Mouse (Mus musculus): ENCODE results near the gene BC048403. TPM values are rescaled to one million over a fixed set of nuclear protein-coding genes. Genes with fewer than 3 reads are reported as not detected.

The BC048403 gene
- total and polyA plus RNA-seq, 3 experiments = 2.7 to 11.6 TPM; not detected in 1

DNA sequence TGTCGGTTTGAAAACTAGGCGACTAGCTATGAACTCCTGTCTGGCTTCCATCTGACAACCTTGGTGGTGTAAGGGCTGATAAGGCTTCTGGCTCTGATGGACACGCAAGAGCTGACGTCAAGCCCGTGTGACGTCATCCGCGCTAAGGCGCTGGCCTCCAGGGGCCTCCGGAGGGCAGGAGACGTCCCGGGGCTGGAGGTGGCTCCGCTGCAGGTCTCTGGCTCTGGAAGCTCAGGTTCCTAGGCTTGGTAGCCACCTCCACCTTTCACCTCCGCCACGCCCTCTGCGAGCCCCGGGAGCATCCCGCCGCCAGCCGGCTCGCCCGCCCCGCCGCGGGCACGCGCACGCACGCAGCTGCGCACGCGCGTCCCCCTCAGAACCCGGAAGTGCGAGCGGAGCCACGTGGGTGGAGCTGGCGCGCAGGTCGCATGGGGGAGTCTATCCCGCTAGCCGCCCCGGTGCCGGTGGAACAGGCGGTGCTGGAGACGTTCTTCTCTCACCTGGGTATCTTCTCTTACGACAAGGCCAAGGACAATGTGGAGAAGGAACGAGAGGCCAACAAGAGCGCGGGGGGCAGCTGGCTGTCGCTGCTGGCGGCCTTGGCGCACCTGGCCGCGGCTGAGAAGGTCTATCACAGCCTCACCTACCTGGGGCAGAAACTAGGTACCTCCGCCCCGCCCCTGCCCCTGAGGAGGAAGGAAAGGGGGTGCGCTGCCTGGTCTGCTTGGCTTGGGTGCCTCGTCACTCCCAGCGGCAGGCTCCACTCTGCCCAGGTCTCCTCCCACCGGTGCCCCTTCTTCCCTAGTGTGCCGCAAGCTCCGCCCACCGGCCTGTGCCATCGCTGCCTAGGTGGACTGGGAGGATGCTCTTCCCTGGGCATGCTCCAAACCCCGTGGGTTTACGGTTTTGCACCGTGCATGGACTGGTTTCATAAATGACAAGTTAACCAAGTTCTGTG, at the start of gene BC048403 (continued):
- TF ChIP-seq POLR2A (IDR thresholded peaks at IDR 0.05; ENCODE audit: control insufficient read depth in 1 of 2, insufficient read depth in 1 of 2, low read depth in 1 of 2, low read length in 2 of 2, poor library complexity in 1 of 2) = peak; percentile 70 to 91; a peak in 3 of 4 replicates
- TF ChIP-seq ZKSCAN1 (IDR thresholded peaks at IDR 0.05; ENCODE audit: low read depth, low read length) = no peak
- 0 out of 2 replicates have a peak, but pooled peaks have one; percentile 9 for TF ChIP-seq TCF12 (IDR thresholded peaks at IDR 0.05; ENCODE audit: low read depth, low read length)
- peak; percentile 100 for TF ChIP-seq MXI1 (IDR thresholded peaks at IDR 0.05; ENCODE audit: low read depth, low read length)
- no peak for TF ChIP-seq TBP (IDR thresholded peaks at IDR 0.05; ENCODE audit: low read depth, low read length)

DNA sequence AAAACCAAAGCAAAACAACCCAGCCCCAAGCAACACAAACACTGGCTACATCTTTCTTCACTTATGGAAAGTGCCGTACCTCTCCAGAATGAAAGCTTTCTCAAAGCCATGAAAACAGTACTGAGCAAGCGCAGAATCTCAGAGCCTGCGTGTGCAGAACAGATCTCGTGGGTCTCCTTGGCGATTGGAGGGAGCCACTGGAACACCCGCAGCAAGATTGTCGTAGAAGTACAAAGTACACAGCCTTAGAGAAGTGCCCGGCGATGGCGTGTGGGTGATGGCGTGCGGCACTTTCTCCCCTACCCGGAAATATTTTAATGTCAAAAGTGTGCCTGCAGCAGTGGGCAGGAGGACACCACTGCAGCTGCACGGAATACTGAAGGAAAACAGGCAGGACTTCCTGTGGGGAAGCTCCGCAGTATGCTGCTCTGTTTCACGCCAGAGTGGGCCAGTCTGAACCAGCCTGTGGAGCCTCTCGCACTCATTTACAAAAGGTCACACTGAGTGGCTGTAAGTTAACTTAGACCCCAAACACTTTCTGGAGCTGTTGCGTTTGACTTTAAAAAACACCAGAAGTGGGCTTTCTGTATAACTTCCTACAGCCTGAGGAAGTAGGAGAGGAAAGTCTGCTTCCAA, 46.7 kb upstream of the BC048403 start:
- Histone ChIP-seq H3K9ac (ENCODE audit: control insufficient read depth, low read depth, low read length, poor library complexity, severe bottlenecking) (no peak overlapping the region), H3K36me3 (ENCODE audit: control insufficient read depth in 1 of 2, insufficient read depth in 2 of 2, low read length in 2 of 2) (no peaks in the 10 kb centered on the region), H3K9me3 (replicated peaks; ENCODE audit: insufficient read depth, low read length) (no peaks in the 10 kb centered on the region), H3K79me2 (ENCODE audit: control insufficient read depth, insufficient read depth, low read length, poor library complexity) (no peaks in the 10 kb centered on the region), H3K27ac (ENCODE audit: control insufficient read depth, low read depth, low read length) (no peak overlapping the region), H3K4me1 (ENCODE audit: control insufficient read depth in 1 of 2, insufficient read depth in 2 of 2, low read length in 2 of 2) (no peaks in the 10 kb centered on the region), H3K27me3 (ENCODE audit: control insufficient read depth in 1 of 2, insufficient read depth in 2 of 2, low read length in 2 of 2) (no peaks in the 10 kb centered on the region), H3K4me3 (ENCODE audit: control insufficient read depth in 1 of 2, insufficient read depth in 1 of 2, low read depth in 2 of 2, low read length in 2 of 2) (no peak overlapping the region)
- TF ChIP-seq ZMIZ1 (IDR thresholded peaks at IDR 0.05; ENCODE audit: low read depth, low read length) = no peak
- no peak for TF ChIP-seq TBP (IDR thresholded peaks at IDR 0.05; ENCODE audit: low read depth, low read length)
- TF ChIP-seq MAZ (IDR thresholded peaks at IDR 0.05; ENCODE audit: low read depth, low read length) = no peak
- no peak for TF ChIP-seq ZC3H11A (IDR thresholded peaks at IDR 0.05; ENCODE audit: low read depth, low read length)
- no peak for TF ChIP-seq NRF1 (IDR thresholded peaks at IDR 0.05; ENCODE audit: insufficient read depth, low read depth, low read length, poor library complexity, severe bottlenecking)
- TF ChIP-seq HCFC1 (IDR thresholded peaks at IDR 0.05; ENCODE audit: low read depth, low read length) = no peak
- TF ChIP-seq GATA1 (IDR thresholded peaks at IDR 0.05; ENCODE audit: low read depth, low read length) = no peak
- TF ChIP-seq CHD1 (IDR thresholded peaks at IDR 0.05; ENCODE audit: low read depth, low read length) = no peak
- TF ChIP-seq KAT2A (conservative IDR thresholded peaks at IDR 0.05; ENCODE audit: low read depth, low read length) = no peak
- TF ChIP-seq EP300 (IDR thresholded peaks at IDR 0.05; ENCODE audit: low read depth in 1 of 2, low read length in 2 of 2) = no peak
- TF ChIP-seq ETS1 (IDR thresholded peaks at IDR 0.05; ENCODE audit: low read depth, low read length) = no peak
- TF ChIP-seq JUND (IDR thresholded peaks at IDR 0.05; ENCODE audit: low read depth, low read length) = no peak
- no peak for TF ChIP-seq NELFE (IDR thresholded peaks at IDR 0.05; ENCODE audit: low read depth, low read length)
- no peak for DNase-seq (ENCODE audit: low read depth, low spot score)

All from MEL (cell line).